Mouse (Mus musculus) layer of hippocampus, adult 8-10 months (tissue): Measurements from ENCODE around the gene Ibsp. TPM values are rescaled to one million over a fixed set of nuclear protein-coding genes. Genes with fewer than 3 reads are reported as not detected.

Source experiments
- DNase-seq, 2 experiments: peaks; one replicate each; pipeline ENCODE4 v3.0.0; 2022; ENCODE audit warnings: low spot score in 2 of 2
- total RNA-seq, 4 experiments: library from RNA; stranded (reverse); gene quantifications; 2 replicates each; pipeline ENCODE4 v1.2.4; 2022

The Ibsp gene
- total RNA-seq: under 1 TPM in 2 of 4 experiments, not detected in 2; 0.14 to 0.25 TPM

GRCm38 (mm10) chr5:104298994-104299393, at the start of gene Ibsp:
Ibsp (plus strand) TSS chr5:104299171.
- peak in 1 of 2 experiments; percentile 3 for DNase-seq

- no peak for DNase-seq
These were observed 47.2 kb upstream of the Ibsp start for GRCm38 (mm10) chr5:104251811-104252210.

GRCm38 (mm10) chr5:104256585-104256984, 42.4 kb upstream of the Ibsp start:
- no peak for DNase-seq

GRCm38 (mm10) chr5:104261908-104262461, 37.0 kb upstream of the Ibsp start:
- DNase-seq: no peak

- no peak for DNase-seq
These were observed 35.8 kb upstream of the Ibsp start for GRCm38 (mm10) chr5:104263014-104263776.

GRCm38 (mm10) chr5:104294201-104294600, 4.8 kb upstream of the Ibsp start:
- no peak for DNase-seq

GRCm38 (mm10) chr5:104314073-104314472, 15.1 kb downstream of the Ibsp start:
- no peak for DNase-seq

- DNase-seq: no peak
These were observed 26.1 kb downstream of the Ibsp start, which contains the start of gene Mepe for GRCm38 (mm10) chr5:104325029-104325428. Mepe (plus strand) TSS chr5:104325329.

GRCm38 (mm10) chr5:104326884-104327283, 27.9 kb downstream of the Ibsp start:
- DNase-seq: no peak

GRCm38 (mm10) chr5:104327389-104327788, 28.4 kb downstream of the Ibsp start:
- DNase-seq: no peak

GRCm38 (mm10) chr5:104327876-104328275, 28.9 kb downstream of the Ibsp start:
- DNase-seq: no peak

- no peak for DNase-seq
These were observed 29.4 kb downstream of the Ibsp start for GRCm38 (mm10) chr5:104328317-104328850.

- DNase-seq: no peak
These were observed 30.4 kb downstream of the Ibsp start for GRCm38 (mm10) chr5:104329381-104329780.

GRCm38 (mm10) chr5:104330088-104330487, 31.1 kb downstream of the Ibsp start:
- DNase-seq: no peak

- DNase-seq: no peak
These were observed 33.3 kb downstream of the Ibsp start for GRCm38 (mm10) chr5:104332296-104332695.

GRCm38 (mm10) chr5:104333231-104333640, 34.3 kb downstream of the Ibsp start:
- DNase-seq: peak in 1 of 2 experiments; percentile 71

GRCm38 (mm10) chr5:104333643-104334042, 34.7 kb downstream of the Ibsp start:
- no peak for DNase-seq

- DNase-seq: no peak
These were observed 35.5 kb downstream of the Ibsp start for GRCm38 (mm10) chr5:104334516-104334915.

GRCm38 (mm10) chr5:104335962-104336361, 37.0 kb downstream of the Ibsp start:
- no peak for DNase-seq

GRCm38 (mm10) chr5:104337491-104337890, 38.5 kb downstream of the Ibsp start:
- no peak for DNase-seq

GRCm38 (mm10) chr5:104339009-104339408, 40.0 kb downstream of the Ibsp start:
- DNase-seq: peak in 1 of 2 experiments; percentile 24

GRCm38 (mm10) chr5:104339706-104340512, 40.9 kb downstream of the Ibsp start:
- DNase-seq: no peak
